Mouse (Mus musculus) thymus, adult 18-20 months (tissue): ENCODE data around the gene Gal3st2c.
A peak's percentile ranks its signal among the peaks of the same experiment; 100 is the strongest.
"Not testable (repeated sequence)": the region's sequence is repeated elsewhere in the genome, so short reads cannot be mapped to it uniquely, and the experiment has no call there.

ENCODE experiments used
- DNase-seq, 2 experiments: peaks; one replicate each; pipeline ENCODE4 v3.0.0; 2022; ENCODE audit warnings: mixed read lengths in 2 of 2

The Gal3st2c gene

GRCm38 (mm10) chr1:93990209-93990608 lies at the start of gene Gal3st2c:
Gal3st2c (plus strand) TSS chr1:93990509.
- DNase-seq, result not testable (repeated sequence)

- DNase-seq, result not testable (repeated sequence)
Observed at GRCm38 (mm10) chr1:93949087-93949486, 41.2 kb upstream of the Gal3st2c start.

- DNase-seq, result not testable (repeated sequence)
Observed at GRCm38 (mm10) chr1:93966489-93966888, 23.8 kb upstream of the Gal3st2c start.

GRCm38 (mm10) chr1:93970380-93970779 lies 19.9 kb upstream of the Gal3st2c start:
- DNase-seq, result not testable (repeated sequence)

- DNase-seq, result not testable (repeated sequence)
Observed at GRCm38 (mm10) chr1:93970797-93971196, 19.5 kb upstream of the Gal3st2c start.

GRCm38 (mm10) chr1:93975764-93976163 lies 14.5 kb upstream of the Gal3st2c start:
- not testable (repeated sequence) for DNase-seq

- DNase-seq, result not testable (repeated sequence)
Observed at GRCm38 (mm10) chr1:93978287-93978686, 12.0 kb upstream of the Gal3st2c start.

- DNase-seq, result not testable (repeated sequence)
Observed at GRCm38 (mm10) chr1:93980932-93981331, 9.4 kb upstream of the Gal3st2c start.

- DNase-seq, result no peak
Observed at GRCm38 (mm10) chr1:93986167-93986566, 4.1 kb upstream of the Gal3st2c start.

GRCm38 (mm10) chr1:93988786-93989185 lies 1.5 kb upstream of the Gal3st2c start:
- no peak for DNase-seq

- not testable (repeated sequence) for DNase-seq
Observed at GRCm38 (mm10) chr1:93991068-93991467, 759 bp downstream of the Gal3st2c start.

GRCm38 (mm10) chr1:93991491-93991890 lies 1.2 kb downstream of the Gal3st2c start:
- DNase-seq, result not testable (repeated sequence)

- DNase-seq, result no peak
Observed at GRCm38 (mm10) chr1:94001023-94001422, 10.7 kb downstream of the Gal3st2c start.

- DNase-seq, result not testable (repeated sequence)
Observed at GRCm38 (mm10) chr1:94005954-94006506, 15.7 kb downstream of the Gal3st2c start.

GRCm38 (mm10) chr1:94008826-94009225 lies 18.5 kb downstream of the Gal3st2c start:
- not testable (repeated sequence) for DNase-seq

- no peak for DNase-seq
Observed at GRCm38 (mm10) chr1:94011643-94012042, 21.3 kb downstream of the Gal3st2c start.

GRCm38 (mm10) chr1:94020151-94020550 lies 29.8 kb downstream of the Gal3st2c start, which contains the start of gene Neu4:
Neu4 (plus strand) TSS chr1:94020451.
- no peak for DNase-seq

GRCm38 (mm10) chr1:94027506-94028108 lies 37.3 kb downstream of the Gal3st2c start:
- DNase-seq, result no peak

GRCm38 (mm10) chr1:94028741-94029140 lies 38.4 kb downstream of the Gal3st2c start:
- no peak for DNase-seq

- no peak for DNase-seq
Observed at GRCm38 (mm10) chr1:94033075-94033602, 42.8 kb downstream of the Gal3st2c start.

GRCm38 (mm10) chr1:94034984-94035743 lies 44.9 kb downstream of the Gal3st2c start:
- peak; percentile 79 to 87 for DNase-seq

- no peak for DNase-seq
Observed at GRCm38 (mm10) chr1:94040391-94040790, 50.1 kb downstream of the Gal3st2c start.

- no peak for DNase-seq
Observed at GRCm38 (mm10) chr1:94045559-94045958, 55.2 kb downstream of the Gal3st2c start.
